ENCODE assay signal across 10 mouse cellular contexts in genomic region chrX:169332264-169332663, GRCm38 (mm10). TPM values are rescaled to one million over a fixed set of nuclear protein-coding genes. Genes with fewer than 3 reads are reported as not detected.
A peak's percentile ranks its signal among the peaks of the same experiment; 100 is the strongest.
DNase-seq lines count a peak whose midpoint lies in the region; ATAC-seq and TF ChIP-seq lines count a peak whose summit lies in the region.
"Had no signal": no experiment of that assay in that cellular context is flagged by ENCODE, and none has a peak within 500 bp of the region (broad histone marks: within the 10 kb centered on the region; RNA-seq: fewer than 3 reads in every experiment).

No protein-coding gene starts in this region.

- no peak overlapping the region for H3K4me2 ChIP-seq in forebrain, embryonic 13.5 days
- H3K4me2 ChIP-seq in forebrain, embryonic 15.5 days (replicated peaks) = no peak overlapping the region
- no peak overlapping the region for H3K4me2 ChIP-seq in midbrain, embryonic 14.5 days (ENCODE audit: low read length)
- no peak overlapping the region for H3K4me2 ChIP-seq in midbrain, embryonic 15.5 days

- 0 out of 2 replicates have a peak, but pooled peaks have one; percentile 27 for ATAC-seq in forebrain, embryonic 13.5 days
- ATAC-seq in forebrain, embryonic 15.5 days (replicated peaks) = no peak
- no peak for ATAC-seq in midbrain, embryonic 14.5 days (ENCODE audit: low FRiP score, low TSS enrichment)
- ATAC-seq in midbrain, embryonic 15.5 days (replicated peaks) = no peak
- 0 out of 2 replicates have a peak, but pooled peaks have one; percentile 33 for ATAC-seq in megakaryocyte, adult 5-6 weeks (ENCODE audit: poor library complexity, severe bottlenecking)

- no peaks in the 10 kb centered on the region for H3K36me3 ChIP-seq in forebrain, embryonic 13.5 days (ENCODE audit: poor library complexity, severe bottlenecking)
- no peaks in the 10 kb centered on the region for H3K36me3 ChIP-seq in forebrain, embryonic 15.5 days
- no peaks in the 10 kb centered on the region for H3K36me3 ChIP-seq in midbrain, embryonic 14.5 days (ENCODE audit: control insufficient read depth, insufficient read depth, low read length)
- H3K36me3 ChIP-seq in midbrain, embryonic 15.5 days (replicated peaks) = no peaks in the 10 kb centered on the region

- H3K9me3 ChIP-seq in forebrain, embryonic 13.5 days (replicated peaks) = no peaks in the 10 kb centered on the region
- no peaks in the 10 kb centered on the region for H3K9me3 ChIP-seq in forebrain, embryonic 15.5 days
- H3K9me3 ChIP-seq in midbrain, embryonic 14.5 days (ENCODE audit: control insufficient read depth, low read length) = no peaks in the 10 kb centered on the region
- H3K9me3 ChIP-seq in midbrain, embryonic 15.5 days = no peaks in the 10 kb centered on the region
- H3K9me3 ChIP-seq: G1E had no signal

- H3K27me3 ChIP-seq in forebrain, embryonic 13.5 days = no peaks in the 10 kb centered on the region
- no peaks in the 10 kb centered on the region for H3K27me3 ChIP-seq in forebrain, embryonic 15.5 days
- H3K27me3 ChIP-seq in midbrain, embryonic 14.5 days (ENCODE audit: control insufficient read depth, insufficient read depth, low read length) = no peaks in the 10 kb centered on the region
- H3K27me3 ChIP-seq in midbrain, embryonic 15.5 days (replicated peaks) = peaks cover 7% of the 10 kb centered on the region; the same call in 1 of the 2 replicates

- peak; percentile 74 for DNase-seq in midbrain, embryonic 14.5 days
- peak; percentile 61 for DNase-seq in embryo, embryonic 10.5 days (ENCODE audit: low spot score)
- peak; percentile 25 to 31 for DNase-seq in layer of hippocampus, adult 2 months (ENCODE audit: low spot score in 2 of 2)
- DNase-seq in spleen, postnatal 4 days (ENCODE audit: low spot score in 2 of 2) = no peak

- H3K4me3 ChIP-seq in forebrain, embryonic 13.5 days = no peak overlapping the region
- H3K4me3 ChIP-seq in forebrain, embryonic 15.5 days = no peak overlapping the region
- H3K4me3 ChIP-seq in midbrain, embryonic 14.5 days (replicated peaks; ENCODE audit: low read depth, low read length) = no peak overlapping the region
- H3K4me3 ChIP-seq in midbrain, embryonic 15.5 days = no peak overlapping the region
- H3K4me3 ChIP-seq in layer of hippocampus, adult 2 months = no peak overlapping the region
- H3K4me3 ChIP-seq: erythroblast, embryonic 14.5 days had no signal

- H3K27ac ChIP-seq in forebrain, embryonic 13.5 days = no peak overlapping the region
- H3K27ac ChIP-seq in forebrain, embryonic 15.5 days (replicated peaks) = no peak overlapping the region
- no peak overlapping the region for H3K27ac ChIP-seq in midbrain, embryonic 14.5 days (replicated peaks; ENCODE audit: low read depth, low read length)
- H3K27ac ChIP-seq in midbrain, embryonic 15.5 days = no peak overlapping the region
- no peak overlapping the region for H3K27ac ChIP-seq in layer of hippocampus, adult 2 months

- no peaks in the 10 kb centered on the region for H3K4me1 ChIP-seq in forebrain, embryonic 13.5 days
- no peaks in the 10 kb centered on the region for H3K4me1 ChIP-seq in forebrain, embryonic 15.5 days
- no peaks in the 10 kb centered on the region for H3K4me1 ChIP-seq in midbrain, embryonic 14.5 days (ENCODE audit: control insufficient read depth, insufficient read depth, low read length)
- no peaks in the 10 kb centered on the region for H3K4me1 ChIP-seq in midbrain, embryonic 15.5 days

- peak; percentile 69 for TF ChIP-seq CTCF in layer of hippocampus, adult 2 months (conservative IDR thresholded peaks at IDR 0.05)

- WGBS in forebrain, embryonic 13.5 days = 38% methylated on average over 3 of the region's 3 CpGs
- 29% methylated on average over 3 of the region's 3 CpGs for WGBS in forebrain, embryonic 15.5 days
- 41% methylated on average over 3 of the region's 3 CpGs for WGBS in midbrain, embryonic 14.5 days
- WGBS in midbrain, embryonic 15.5 days = 34% methylated on average over 3 of the region's 3 CpGs

- no peak overlapping the region for H3K9ac ChIP-seq in forebrain, embryonic 13.5 days
- no peak overlapping the region for H3K9ac ChIP-seq in forebrain, embryonic 15.5 days (replicated peaks)
- H3K9ac ChIP-seq in midbrain, embryonic 14.5 days (replicated peaks; ENCODE audit: low read length) = no peak overlapping the region
- no peak overlapping the region for H3K9ac ChIP-seq in midbrain, embryonic 15.5 days

RNA-seq across cellular contexts. Expression of gene Hccs, which starts 12.1 kb away (rescaled TPM):
- polyA plus RNA-seq in forebrain, embryonic 13.5 days (2015; fragmentation: Nextera tagmentation; extraction: Ambion mirVana) = 42.4 and 44.8 TPM in 2 replicates
- 39.9 and 41.7 TPM in 2 replicates for polyA plus RNA-seq in forebrain, embryonic 15.5 days (2015; fragmentation: Nextera tagmentation; extraction: Ambion mirVana)
- 37.6 and 44.7 TPM in 2 replicates for polyA plus RNA-seq in midbrain, embryonic 14.5 days (2014; fragmentation: Nextera tagmentation; extraction: Ambion mirVana)
- polyA plus RNA-seq in midbrain, embryonic 15.5 days (2015; fragmentation: Nextera tagmentation; extraction: Ambion mirVana) = 34.5 and 35.6 TPM in 2 replicates
- total RNA-seq in layer of hippocampus, adult 2 months (2021) = 10 to 100 TPM; 19.3 to 23.2 TPM
- 30.8 and 39.3 TPM in 2 replicates for total RNA-seq in megakaryocyte, adult 5-6 weeks (2015)
- total RNA-seq in megakaryocyte, adult 5-6 weeks (2017) = 31.5 and 34.6 TPM in 2 replicates

Comparison
In these comparisons a context has a peak if more than half of its experiments do, and no peak if none do; other contexts are left out.
1. ATAC-seq: peak in forebrain, embryonic 13.5 days (single experiment) and megakaryocyte, adult 5-6 weeks (single experiment); none in forebrain, embryonic 15.5 days (single experiment), midbrain, embryonic 14.5 days (single experiment) and midbrain, embryonic 15.5 days (single experiment).
2. DNase-seq: peak in midbrain, embryonic 14.5 days (single experiment), embryo, embryonic 10.5 days (single experiment) and layer of hippocampus, adult 2 months (2 of 2); none in spleen, postnatal 4 days (0 of 2).